Mouse (Mus musculus): Measurements from ENCODE around the gene Scimp. TPM values are rescaled to one million over a fixed set of nuclear protein-coding genes. Genes with fewer than 3 reads are reported as not detected.

Gene Scimp
- total and polyA plus RNA-seq, 2 experiments: 1.9 to 2.0 TPM

DNA sequence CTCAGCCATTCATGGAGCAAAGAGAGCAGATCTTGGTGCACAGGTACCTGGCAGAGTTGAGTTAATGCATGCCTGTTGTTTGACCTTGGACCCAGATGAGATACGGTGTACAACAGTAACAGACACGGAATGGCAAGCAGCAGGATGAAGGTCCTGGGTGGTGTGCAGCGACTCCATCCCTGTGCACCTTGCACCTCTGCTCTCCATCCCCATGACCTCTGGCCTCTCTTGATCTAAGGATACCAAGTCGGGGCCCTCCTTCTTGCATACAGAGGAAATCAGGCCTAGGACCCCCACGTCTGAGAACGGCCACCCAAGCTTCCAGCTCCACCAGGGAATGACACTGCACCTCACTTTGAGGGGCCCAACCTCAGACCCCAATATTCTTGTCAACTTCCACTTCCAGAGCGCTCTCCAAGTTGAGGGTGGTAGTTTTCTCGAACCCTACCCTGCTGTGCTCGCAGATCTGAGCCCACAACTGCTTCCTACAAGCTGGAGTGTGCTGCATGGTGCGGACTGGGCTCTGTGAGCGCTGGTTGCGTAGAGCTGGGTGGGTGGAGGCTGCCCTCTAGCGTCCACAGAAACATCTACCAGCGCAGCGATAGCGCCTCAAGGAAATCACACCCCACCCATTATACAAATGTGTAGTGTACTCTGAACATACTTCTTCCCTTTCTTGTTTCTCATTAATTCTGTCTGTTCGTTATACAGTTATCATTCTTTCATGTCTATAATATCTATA lies 35.4 kb downstream of the Scimp start:
- Histone ChIP-seq H3K4me3 (ENCODE audit: insufficient read depth, low read depth, low read length) (no peak overlapping the region), H3K9ac (ENCODE audit: low read depth, low read length) (no peak overlapping the region), H3K36me3 (ENCODE audit: control insufficient read depth, insufficient read depth, low read length) (no peaks in the 10 kb centered on the region; the same call in 1 of the 2 replicates), H3K27me3 (ENCODE audit: control insufficient read depth, insufficient read depth, low read length) (no peaks in the 10 kb centered on the region), H3K4me1 (ENCODE audit: control insufficient read depth, insufficient read depth, low read length) (no peaks in the 10 kb centered on the region), H3K79me2 (ENCODE audit: control insufficient read depth, insufficient read depth, low read length) (no peaks in the 10 kb centered on the region), H3K27ac (replicated peaks; ENCODE audit: insufficient read depth, low read depth, low read length) (no peak overlapping the region)
- WGBS: 18% methylated on average over 17 of the region's 17 CpGs
- DNase-seq (ENCODE audit: extremely low read depth, low read depth, low spot score): peak; percentile 52
- TF ChIP-seq CTCF (IDR thresholded peaks at IDR 0.05; ENCODE audit: low read depth, low read length): peak; percentile 99
- TF ChIP-seq POLR2A (IDR thresholded peaks at IDR 0.05; ENCODE audit: extremely low read depth, insufficient read depth, low read length): no peak

DNA sequence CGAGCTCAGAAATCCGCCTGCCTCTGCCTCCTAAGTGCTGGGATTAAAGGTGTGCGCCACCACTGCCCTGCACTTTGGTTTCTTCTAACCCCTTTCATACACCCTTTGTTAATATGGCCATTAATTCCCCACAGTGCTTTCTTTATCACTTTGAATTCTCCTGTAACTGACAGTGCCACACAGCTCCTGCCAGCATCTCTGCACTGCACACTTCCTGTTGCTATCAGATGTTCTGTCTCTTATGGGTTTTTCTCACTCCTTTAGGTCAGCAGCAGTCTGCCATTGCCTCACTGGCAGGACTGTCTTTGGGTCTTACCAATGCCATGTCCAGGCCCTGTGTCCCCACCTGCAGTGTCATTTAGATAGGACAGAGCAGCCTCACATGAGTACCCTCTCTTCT lies 41.6 kb downstream of the Scimp start:
- WGBS: 97% methylated on average over 3 of the region's 3 CpGs
- Histone ChIP-seq H3K36me3 (ENCODE audit: control insufficient read depth, insufficient read depth, low read length) (peaks cover 6% of the 10 kb centered on the region; the same call in 1 of the 2 replicates), H3K4me1 (ENCODE audit: control insufficient read depth, insufficient read depth, low read length) (peaks cover 3% of the 10 kb centered on the region; the same call in 1 of the 2 replicates), H3K27ac (replicated peaks; ENCODE audit: insufficient read depth, low read depth, low read length) (no peak overlapping the region), H3K9ac (ENCODE audit: low read depth, low read length) (no peak overlapping the region), H3K4me3 (ENCODE audit: insufficient read depth, low read depth, low read length) (no peak overlapping the region), H3K27me3 (ENCODE audit: control insufficient read depth, insufficient read depth, low read length) (no peaks in the 10 kb centered on the region), H3K79me2 (ENCODE audit: control insufficient read depth, insufficient read depth, low read length) (peaks cover 4% of the 10 kb centered on the region; the same call in 1 of the 2 replicates)
- DNase-seq (ENCODE audit: extremely low read depth, low read depth, low spot score): no peak
- TF ChIP-seq CTCF (IDR thresholded peaks at IDR 0.05; ENCODE audit: low read depth, low read length): no peak
- TF ChIP-seq POLR2A (IDR thresholded peaks at IDR 0.05; ENCODE audit: extremely low read depth, insufficient read depth, low read length): no peak

DNA sequence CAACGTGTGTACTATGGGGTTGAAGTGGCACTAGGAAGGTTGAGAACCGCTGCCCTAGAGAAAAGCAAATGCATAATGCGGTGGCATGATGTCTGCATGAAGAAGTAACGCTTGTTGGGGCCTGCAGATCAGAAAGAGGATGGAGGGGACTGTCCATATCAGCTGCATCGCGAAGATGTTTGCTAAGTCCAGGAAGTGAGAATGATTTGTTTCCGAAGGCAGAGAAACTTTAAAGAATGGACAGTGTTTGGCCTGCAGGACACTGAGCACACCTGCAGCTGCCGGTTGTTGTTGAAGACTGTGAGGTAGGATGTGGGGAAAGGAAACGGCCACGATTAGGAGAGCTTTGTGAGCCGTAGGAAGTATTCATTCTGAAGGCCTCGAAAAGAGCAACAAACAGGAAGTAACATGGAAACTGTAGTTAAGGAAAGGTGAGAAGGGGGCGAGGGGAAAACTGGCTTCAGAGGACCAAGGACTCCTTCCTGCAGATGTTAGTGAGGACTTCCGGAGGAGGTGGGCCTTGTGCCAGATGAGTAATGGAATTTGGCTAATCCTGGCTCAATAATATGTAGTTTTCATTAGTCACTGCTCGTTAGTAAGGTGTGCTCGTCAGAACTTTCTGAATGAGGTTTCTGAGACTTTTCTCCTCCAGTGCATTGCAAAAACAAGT lies 46.5 kb downstream of the Scimp start:
- TF ChIP-seq POLR2A (IDR thresholded peaks at IDR 0.05; ENCODE audit: extremely low read depth, insufficient read depth, low read length) (no peak), CTCF (IDR thresholded peaks at IDR 0.05; ENCODE audit: low read depth, low read length) (no peak)
- H3K4me3 ChIP-seq (ENCODE audit: insufficient read depth, low read depth, low read length): no peak overlapping the region
- H3K9ac ChIP-seq (ENCODE audit: low read depth, low read length): no peak overlapping the region
- no peak for DNase-seq (ENCODE audit: extremely low read depth, low read depth, low spot score)
- H3K79me2 ChIP-seq (ENCODE audit: control insufficient read depth, insufficient read depth, low read length): peaks cover 7% of the 10 kb centered on the region; the same call in 1 of the 2 replicates
- no peaks in the 10 kb centered on the region for H3K36me3 ChIP-seq (ENCODE audit: control insufficient read depth, insufficient read depth, low read length)
- H3K27ac ChIP-seq (replicated peaks; ENCODE audit: insufficient read depth, low read depth, low read length): no peak overlapping the region
- peaks cover 10% of the 10 kb centered on the region; the same call in 1 of the 2 replicates for H3K4me1 ChIP-seq (ENCODE audit: control insufficient read depth, insufficient read depth, low read length)
- H3K27me3 ChIP-seq (ENCODE audit: control insufficient read depth, insufficient read depth, low read length): no peaks in the 10 kb centered on the region
- WGBS: 71% methylated on average over 16 of the region's 16 CpGs

DNA sequence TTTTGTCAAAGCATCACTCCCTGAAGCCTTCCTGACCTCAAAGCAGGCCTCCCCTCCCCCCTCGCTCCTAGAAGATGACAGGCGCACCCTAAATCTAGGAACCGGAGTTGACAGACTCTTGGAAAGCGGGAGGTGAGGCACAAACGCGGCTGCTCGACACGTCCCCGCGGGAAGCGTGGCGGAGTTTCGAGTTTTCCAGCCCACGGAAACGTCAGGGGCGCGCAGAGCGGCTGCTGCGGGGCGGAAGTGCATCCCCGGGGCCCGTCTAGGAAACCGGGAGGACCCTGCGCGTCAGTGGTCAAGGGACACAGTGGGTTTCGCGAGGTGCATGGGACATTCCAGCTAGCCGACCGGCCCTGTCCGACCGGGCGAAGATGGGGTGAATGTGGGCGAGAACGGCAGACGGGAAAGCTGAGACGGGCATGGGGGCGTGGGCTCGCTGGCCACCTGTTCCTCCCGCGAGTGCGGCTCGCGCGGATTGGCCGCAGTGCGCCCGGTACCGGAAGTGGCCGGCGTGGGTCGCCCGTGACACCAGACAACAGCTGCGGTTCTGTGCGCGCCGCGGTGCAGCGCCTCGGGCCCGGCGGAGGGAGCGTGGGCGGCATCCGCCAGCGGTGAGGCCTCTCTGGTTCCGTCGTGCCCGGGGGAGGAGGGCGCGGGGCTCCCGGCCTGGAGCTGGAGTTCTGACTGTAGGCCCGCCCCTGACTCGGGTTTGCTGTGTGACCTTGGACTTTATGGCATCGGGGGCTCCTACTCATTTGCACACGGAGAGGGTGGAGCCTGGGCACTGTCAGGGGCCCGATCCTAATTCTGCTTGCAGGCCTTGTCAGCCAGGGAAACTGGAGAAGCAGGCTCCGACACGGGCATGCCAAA lies 48.2 kb downstream of the Scimp start, which contains the start of gene Zfp3:
Gene Zfp3 (plus strand): TSS at position 274 of the 873 bp plus-strand sequence.
- no peaks in the 10 kb centered on the region for H3K36me3 ChIP-seq (ENCODE audit: control insufficient read depth, insufficient read depth, low read length)
- DNase-seq (ENCODE audit: extremely low read depth, low read depth, low spot score): peak; percentile 65
- 0 out of 2 replicates have a peak, but pooled peaks cover 3% of the 10 kb centered on the region for H3K79me2 ChIP-seq (ENCODE audit: control insufficient read depth, insufficient read depth, low read length)
- peak within 1 kb of the TSS; percentile 66 for H3K27ac ChIP-seq (replicated peaks; ENCODE audit: insufficient read depth, low read depth, low read length)
- no peak for TF ChIP-seq CTCF (IDR thresholded peaks at IDR 0.05; ENCODE audit: low read depth, low read length)
- 0 out of 2 replicates have a peak, but pooled peaks have one; percentile 7 for TF ChIP-seq POLR2A (IDR thresholded peaks at IDR 0.05; ENCODE audit: extremely low read depth, insufficient read depth, low read length)
- H3K4me3 ChIP-seq (ENCODE audit: insufficient read depth, low read depth, low read length): peak within 1 kb of the TSS; percentile 91
- peaks cover 10% of the 10 kb centered on the region; the same call in 1 of the 2 replicates for H3K4me1 ChIP-seq (ENCODE audit: control insufficient read depth, insufficient read depth, low read length)
- H3K27me3 ChIP-seq (ENCODE audit: control insufficient read depth, insufficient read depth, low read length): no peaks in the 10 kb centered on the region
- under 1% methylated on average over 75 of the region's 78 CpGs for WGBS
- peak within 1 kb of the TSS; percentile 92 for H3K9ac ChIP-seq (ENCODE audit: low read depth, low read length)

DNA sequence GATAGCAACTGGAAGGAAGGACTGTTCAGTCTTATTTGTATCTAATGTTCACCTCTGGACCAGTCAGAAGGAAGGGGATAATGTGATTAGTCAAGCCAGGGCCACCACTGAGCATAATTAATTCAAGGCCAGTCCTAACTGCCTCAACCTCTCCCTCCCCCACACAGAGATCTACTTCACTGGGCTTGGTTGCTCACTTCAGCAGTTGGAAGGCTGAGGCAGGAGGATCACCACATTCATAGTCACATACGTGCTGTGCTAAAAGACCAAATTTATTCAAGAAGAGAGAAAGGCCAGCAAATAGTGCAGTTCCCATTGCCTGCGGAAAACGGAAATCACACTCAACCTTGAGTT lies 48.8 kb downstream of the Scimp start:
- peak overlapping the region; percentile 92 for H3K9ac ChIP-seq (ENCODE audit: low read depth, low read length)
- H3K36me3 ChIP-seq (ENCODE audit: control insufficient read depth, insufficient read depth, low read length): no peaks in the 10 kb centered on the region
- TF ChIP-seq POLR2A (IDR thresholded peaks at IDR 0.05; ENCODE audit: extremely low read depth, insufficient read depth, low read length) (no peak), CTCF (IDR thresholded peaks at IDR 0.05; ENCODE audit: low read depth, low read length) (no peak)
- no peak overlapping the region for H3K27ac ChIP-seq (replicated peaks; ENCODE audit: insufficient read depth, low read depth, low read length)
- no peaks in the 10 kb centered on the region for H3K27me3 ChIP-seq (ENCODE audit: control insufficient read depth, insufficient read depth, low read length)
- H3K4me3 ChIP-seq (ENCODE audit: insufficient read depth, low read depth, low read length): peak overlapping the region; percentile 91
- H3K79me2 ChIP-seq (ENCODE audit: control insufficient read depth, insufficient read depth, low read length): 0 out of 2 replicates have a peak, but pooled peaks cover 3% of the 10 kb centered on the region
- DNase-seq (ENCODE audit: extremely low read depth, low read depth, low spot score): no peak
- WGBS: 19% methylated on average over 3 of the region's 3 CpGs
- peaks cover 10% of the 10 kb centered on the region; the same call in 1 of the 2 replicates for H3K4me1 ChIP-seq (ENCODE audit: control insufficient read depth, insufficient read depth, low read length)

Data from liver, adult 2 months (tissue).